Mouse (Mus musculus) lung, embryonic 15.5 days (tissue): Measurements from ENCODE around the gene Atg7. TPM values are rescaled to one million over a fixed set of nuclear protein-coding genes. Genes with fewer than 3 reads are reported as not detected.

Experiments used
- ATAC-seq: fragments of 200-750 bp; cut with Nextera tagmentation; 2 replicates; pipeline ENCODE4 v1.8.0; 2017; ENCODE audit warnings: moderate number of reproducible peaks, borderline replicate concordance; ENCODE audit not compliant: low FRiP score, low TSS enrichment; ENCODE audit errors: extremely low read depth
- H3K27ac ChIP-seq: fragments of 300-500 bp; sonication (generic); 2 replicates; pipeline ENCODE4 v1.5.1; 2015; ENCODE audit warnings: moderate library complexity, mild to moderate bottlenecking, inconsistent platforms
- H3K27me3 ChIP-seq: fragments of 300-500 bp; sonication (generic); 2 replicates; pipeline ENCODE4 v1.6.1; 2015; ENCODE audit warnings: inconsistent platforms
- H3K36me3 ChIP-seq: fragments of 300-500 bp; sonication (generic); 2 replicates; pipeline ENCODE4 v1.6.1; 2015; ENCODE audit warnings: inconsistent platforms
- H3K4me1 ChIP-seq: fragments of 300-500 bp; sonication (generic); 2 replicates; pipeline ENCODE4 v1.6.1; 2015; ENCODE audit warnings: inconsistent platforms
- H3K4me2 ChIP-seq: fragments of 300-500 bp; sonication (generic); 2 replicates; pipeline ENCODE4 v1.6.1; 2015; ENCODE audit warnings: inconsistent platforms, mild to moderate bottlenecking, moderate library complexity
- H3K4me3 ChIP-seq: fragments of 300-500 bp; sonication (generic); 2 replicates; pipeline ENCODE4 v1.5.1; 2015; ENCODE audit warnings: mild to moderate bottlenecking, inconsistent platforms
- H3K9ac ChIP-seq: fragments of 300-500 bp; sonication (generic); 2 replicates; pipeline ENCODE4 v1.6.1; 2015; ENCODE audit warnings: inconsistent platforms
- H3K9me3 ChIP-seq: fragments of 300-500 bp; sonication (generic); 2 replicates; pipeline ENCODE4 v1.6.1; 2016; ENCODE audit warnings: inconsistent platforms
- WGBS: fragments of 180-500 bp; shearing (Covaris S2); methylation state at CpG from one replicate; pipeline ENCODE4 v1.1.7; 2015; 5-methylcytosine and 5-hydroxymethylcytosine counted together
- polyA plus RNA-seq: library from polyadenylated mRNA; unstranded; fragments of >200 nt; fragmentation: Nextera tagmentation; extraction: Ambion mirVana; gene quantifications from 2 replicates; pipeline ENCODE4 v1.2.1, GENCODE M21; 2015

The Atg7 gene
- polyA plus RNA-seq, 1 experiment from 2014 or later: 22.6 TPM

GRCm38 (mm10) chr6:114890411-114891115 is 247.7 kb downstream of the Atg7 start:
- ATAC-seq: peak; percentile 33; the same call in 1 of the 2 replicates
- WGBS: 17% methylated on average over 19 of the region's 19 CpGs
- H3K27ac ChIP-seq: peak overlapping the region; percentile 81
- peaks cover 88% of the 10 kb centered on the region for H3K4me1 ChIP-seq
- H3K36me3 ChIP-seq: peaks cover 15% of the 10 kb centered on the region; the same call in 1 of the 2 replicates
- peak overlapping the region; percentile 33 for H3K4me2 ChIP-seq
- H3K9ac ChIP-seq: no peak overlapping the region
- no peaks in the 10 kb centered on the region for H3K27me3 ChIP-seq
- no peak overlapping the region for H3K4me3 ChIP-seq
- no peaks in the 10 kb centered on the region for H3K9me3 ChIP-seq

GRCm38 (mm10) chr6:114891272-114891671 is 248.4 kb downstream of the Atg7 start:
- Histone ChIP-seq H3K4me2 (peak overlapping the region; percentile 33; the same call in 1 of the 2 replicates), H3K9ac (no peak overlapping the region), H3K36me3 (peaks cover 15% of the 10 kb centered on the region; the same call in 1 of the 2 replicates), H3K9me3 (no peaks in the 10 kb centered on the region), H3K27ac (peak overlapping the region; percentile 81), H3K4me3 (no peak overlapping the region), H3K4me1 (peaks cover 94% of the 10 kb centered on the region), H3K27me3 (no peaks in the 10 kb centered on the region)
- ATAC-seq: no peak
- 82% methylated on average over 12 of the region's 12 CpGs for WGBS

GRCm38 (mm10) chr6:114891771-114892170 is 248.9 kb downstream of the Atg7 start:
- 44% methylated on average over 12 of the region's 12 CpGs for WGBS
- peak overlapping the region; percentile 81 for H3K27ac ChIP-seq
- H3K4me2 ChIP-seq: no peak overlapping the region
- H3K9me3 ChIP-seq: no peaks in the 10 kb centered on the region
- no peak overlapping the region for H3K9ac ChIP-seq
- no peaks in the 10 kb centered on the region for H3K27me3 ChIP-seq
- H3K4me1 ChIP-seq: peaks cover 94% of the 10 kb centered on the region
- no peak overlapping the region for H3K4me3 ChIP-seq
- H3K36me3 ChIP-seq: peaks cover 11% of the 10 kb centered on the region; the same call in 1 of the 2 replicates
- no peak for ATAC-seq

- Histone ChIP-seq H3K4me3 (no peak overlapping the region), H3K9ac (0 out of 2 replicates have a peak overlapping the region, but pooled peaks have one; percentile 17), H3K4me1 (peaks cover 94% of the 10 kb centered on the region), H3K36me3 (peaks cover 11% of the 10 kb centered on the region; the same call in 1 of the 2 replicates), H3K4me2 (no peak overlapping the region), H3K27me3 (no peaks in the 10 kb centered on the region), H3K9me3 (no peaks in the 10 kb centered on the region), H3K27ac (peak overlapping the region; percentile 81)
- no peak for ATAC-seq
- 27% methylated on average over 6 of the region's 6 CpGs for WGBS
Measured at GRCm38 (mm10) chr6:114892363-114892762, 249.5 kb downstream of the Atg7 start.

GRCm38 (mm10) chr6:114893427-114894209 is 250.7 kb downstream of the Atg7 start:
- Histone ChIP-seq H3K4me2 (no peak overlapping the region), H3K27ac (peak overlapping the region; percentile 75), H3K4me3 (no peak overlapping the region), H3K9ac (no peak overlapping the region), H3K9me3 (no peaks in the 10 kb centered on the region), H3K36me3 (0 out of 2 replicates have a peak, but pooled peaks cover 2% of the 10 kb centered on the region), H3K27me3 (no peaks in the 10 kb centered on the region), H3K4me1 (peaks cover 84% of the 10 kb centered on the region)
- 0 out of 2 replicates have a peak, but pooled peaks have one; percentile 40 for ATAC-seq
- 26% methylated on average over 20 of the region's 20 CpGs for WGBS

GRCm38 (mm10) chr6:114894548-114895106 is 251.7 kb downstream of the Atg7 start:
- Histone ChIP-seq H3K9ac (no peak overlapping the region), H3K27ac (peak overlapping the region; percentile 75), H3K36me3 (peaks cover 4% of the 10 kb centered on the region; the same call in 1 of the 2 replicates), H3K9me3 (no peaks in the 10 kb centered on the region), H3K4me2 (no peak overlapping the region), H3K4me3 (no peak overlapping the region), H3K4me1 (peaks cover 85% of the 10 kb centered on the region), H3K27me3 (no peaks in the 10 kb centered on the region)
- ATAC-seq: no peak
- WGBS: 45% methylated on average over 4 of the region's 4 CpGs

GRCm38 (mm10) chr6:114895191-114895590 is 252.3 kb downstream of the Atg7 start:
- WGBS: 69% methylated on average over 7 of the region's 7 CpGs
- no peak for ATAC-seq
- no peak overlapping the region for H3K4me3 ChIP-seq
- H3K36me3 ChIP-seq: peaks cover 4% of the 10 kb centered on the region; the same call in 1 of the 2 replicates
- H3K9me3 ChIP-seq: no peaks in the 10 kb centered on the region
- H3K27ac ChIP-seq: no peak overlapping the region
- no peak overlapping the region for H3K4me2 ChIP-seq
- H3K9ac ChIP-seq: no peak overlapping the region
- H3K27me3 ChIP-seq: no peaks in the 10 kb centered on the region
- H3K4me1 ChIP-seq: peaks cover 88% of the 10 kb centered on the region

- Histone ChIP-seq H3K4me1 (peaks cover 88% of the 10 kb centered on the region), H3K4me2 (no peak overlapping the region), H3K9me3 (no peaks in the 10 kb centered on the region), H3K36me3 (peaks cover 4% of the 10 kb centered on the region; the same call in 1 of the 2 replicates), H3K4me3 (no peak overlapping the region), H3K9ac (no peak overlapping the region), H3K27ac (no peak overlapping the region), H3K27me3 (no peaks in the 10 kb centered on the region)
- ATAC-seq: no peak
- 38% methylated on average over 2 of the region's 2 CpGs for WGBS
Measured at GRCm38 (mm10) chr6:114896281-114896680, 253.4 kb downstream of the Atg7 start.

- ATAC-seq: no peak
- Histone ChIP-seq H3K4me1 (peaks cover 88% of the 10 kb centered on the region), H3K36me3 (peaks cover 4% of the 10 kb centered on the region; the same call in 1 of the 2 replicates), H3K4me2 (no peak overlapping the region), H3K27ac (0 out of 2 replicates have a peak overlapping the region, but pooled peaks have one; percentile 89), H3K4me3 (no peak overlapping the region), H3K9ac (no peak overlapping the region), H3K9me3 (no peaks in the 10 kb centered on the region), H3K27me3 (no peaks in the 10 kb centered on the region)
- 84% methylated on average over 4 of the region's 4 CpGs for WGBS
Measured at GRCm38 (mm10) chr6:114898949-114899348, 256.1 kb downstream of the Atg7 start.

GRCm38 (mm10) chr6:114899652-114900051 is 256.8 kb downstream of the Atg7 start:
- WGBS: 12% methylated on average over 7 of the region's 7 CpGs
- Histone ChIP-seq H3K36me3 (peaks cover 4% of the 10 kb centered on the region; the same call in 1 of the 2 replicates), H3K4me2 (peak overlapping the region; percentile 43), H3K27ac (peak overlapping the region; percentile 89), H3K27me3 (no peaks in the 10 kb centered on the region), H3K9ac (0 out of 2 replicates have a peak overlapping the region, but pooled peaks have one; percentile 15), H3K4me1 (peaks cover 88% of the 10 kb centered on the region), H3K4me3 (no peak overlapping the region), H3K9me3 (no peaks in the 10 kb centered on the region)
- ATAC-seq: no peak

- no peak for ATAC-seq
- H3K4me3 ChIP-seq: no peak overlapping the region
- 18% methylated on average over 10 of the region's 10 CpGs for WGBS
- H3K9ac ChIP-seq: 0 out of 2 replicates have a peak overlapping the region, but pooled peaks have one; percentile 15
- H3K36me3 ChIP-seq: peaks cover 4% of the 10 kb centered on the region; the same call in 1 of the 2 replicates
- peaks cover 88% of the 10 kb centered on the region for H3K4me1 ChIP-seq
- no peaks in the 10 kb centered on the region for H3K27me3 ChIP-seq
- H3K9me3 ChIP-seq: no peaks in the 10 kb centered on the region
- H3K4me2 ChIP-seq: peak overlapping the region; percentile 43
- H3K27ac ChIP-seq: peak overlapping the region; percentile 89
Measured at GRCm38 (mm10) chr6:114900194-114900593, 257.3 kb downstream of the Atg7 start.
